Mouse (Mus musculus) left cerebral cortex, adult 6 months (tissue): Measurements from ENCODE around the gene Ifi203. TPM values are rescaled to one million over a fixed set of nuclear protein-coding genes. Genes with fewer than 3 reads are reported as not detected.

Experiments
- long read RNA-seq, 2 experiments: library from polyadenylated mRNA; unstranded; transcript quantifications; one replicate each; pipeline ENCODE4 v2.0.0; 2019 to 2020
- polyA plus RNA-seq: library from polyadenylated mRNA; unstranded; fragments of <200 nt; fragmentation: Nextera tagmentation; gene quantifications from 2 replicates; pipeline ENCODE4 v1.2.3, GENCODE M21; 2021

Gene Ifi203
- polyA plus RNA-seq, result 0.09 and 0.18 TPM in 2 replicates
- long read RNA-seq, experiment 1, result 0 reads
- long read RNA-seq, experiment 2, result 0 reads

DNA sequence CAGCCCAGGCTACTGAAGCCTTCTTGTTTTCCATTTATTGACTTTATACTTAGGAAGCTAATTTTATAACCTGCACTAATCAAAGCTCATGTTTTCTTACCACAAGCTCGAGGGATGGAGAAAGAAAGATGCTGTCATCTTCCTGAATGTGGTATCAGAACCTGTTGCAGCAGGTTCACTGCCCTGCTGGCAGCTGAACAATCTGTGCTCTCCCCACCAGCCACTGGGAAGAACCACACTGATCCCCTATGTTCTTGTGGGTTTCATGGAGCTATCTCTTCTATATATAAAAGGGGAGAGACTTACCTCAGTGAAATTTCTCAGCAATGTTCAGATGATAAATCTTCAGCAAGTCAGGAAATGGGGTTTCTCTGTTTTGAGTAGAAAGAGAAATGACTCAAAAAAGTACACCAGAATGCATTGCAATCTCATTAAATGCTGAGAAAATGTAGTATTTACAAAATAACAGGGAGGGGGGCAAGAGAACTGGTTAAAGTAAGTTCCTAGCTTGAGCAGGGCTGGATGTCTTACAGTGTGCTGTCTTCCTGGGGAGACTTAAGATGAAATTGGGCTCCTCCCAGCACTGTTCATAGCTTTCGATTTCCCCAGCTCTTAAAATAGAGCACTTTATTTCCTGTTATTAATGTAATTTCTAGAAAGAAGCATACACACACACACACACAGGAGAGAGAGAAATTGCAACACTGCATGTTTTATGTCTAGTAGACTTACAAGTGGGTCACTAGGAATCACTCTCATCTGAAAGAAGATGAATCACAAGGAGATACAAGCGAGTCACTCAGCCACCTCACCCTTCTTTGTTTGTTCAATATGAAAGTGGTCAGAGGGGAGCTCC, at the start of gene Ifi203, which contains the start of gene Mndal:
Gene Ifi203 (minus strand): TSS at position 749 of the 856 bp plus-strand sequence.
Gene Mndal (minus strand): TSS at position 568 of the 856 bp plus-strand sequence.

DNA sequence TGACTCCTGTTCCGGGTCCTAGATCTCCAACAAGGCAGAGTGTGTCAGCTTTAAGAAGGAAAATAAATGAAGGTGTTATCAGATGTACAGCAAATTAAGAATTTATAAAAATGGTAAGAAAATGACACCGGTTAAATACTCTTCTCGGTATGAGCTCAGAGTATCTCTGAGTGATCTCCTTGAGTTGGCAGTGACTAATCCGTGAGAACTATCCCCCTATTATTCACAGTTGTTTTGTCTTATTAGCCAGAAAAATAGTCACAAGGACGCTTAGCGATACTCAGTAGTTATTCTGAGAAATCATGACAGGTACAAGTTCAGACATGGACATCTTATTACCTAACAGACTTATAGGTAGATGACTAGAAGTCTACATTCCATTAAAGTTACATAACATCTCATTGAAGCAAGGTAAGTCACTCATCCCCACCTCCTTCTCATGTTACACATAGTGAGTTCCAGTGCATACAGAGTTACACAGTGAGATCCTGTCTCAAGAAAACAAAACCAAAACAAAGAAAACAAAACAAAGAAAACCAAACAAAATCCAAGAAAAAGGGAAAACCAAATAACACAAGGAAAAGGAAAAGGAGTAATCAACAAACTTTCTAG, 40.3 kb upstream of the Ifi203 start, which contains the start of gene Ifi202b:
Gene Ifi202b (minus strand): TSS at position 51 of the 612 bp plus-strand sequence.

DNA sequence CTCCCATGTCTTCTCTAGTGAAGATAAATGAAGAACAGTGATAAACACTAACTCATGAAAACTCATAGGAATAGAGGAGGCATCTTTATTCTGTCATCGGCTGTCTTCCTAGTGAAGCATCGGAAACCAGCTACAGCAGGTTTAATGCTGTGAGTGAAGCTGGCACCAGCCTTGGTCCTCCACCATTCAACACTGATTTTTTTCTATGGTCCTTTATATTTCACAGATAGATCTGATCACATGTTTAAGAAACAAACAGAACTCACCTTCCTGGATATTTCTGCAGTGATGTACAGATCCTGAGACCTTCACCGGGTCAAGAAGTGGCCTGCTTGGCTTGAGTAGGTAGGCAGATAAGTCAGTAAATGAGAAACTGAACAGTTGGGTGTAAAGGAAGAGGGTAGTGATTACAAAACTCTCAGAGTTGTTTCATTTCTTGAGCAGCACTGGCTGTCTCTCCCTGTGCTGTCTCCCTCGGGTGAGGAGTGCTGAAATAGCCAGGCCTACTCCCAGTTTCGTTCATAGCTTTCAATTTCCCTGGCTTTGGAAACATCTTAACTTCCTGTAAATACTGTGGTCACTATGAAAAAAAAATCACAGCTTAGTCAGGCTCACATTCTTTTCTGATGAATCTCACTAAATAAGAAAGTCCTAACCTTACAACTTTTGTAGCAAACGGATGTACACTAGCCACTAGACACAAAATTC, 29.8 kb downstream of the Ifi203 start, which contains the start of gene Ifi211:
Gene Ifi211 (minus strand): TSS at position 499 of the 708 bp plus-strand sequence.

Other genes with a start within 250 kb of the Ifi203 start
- gene Ifi207, start 200.9 kb downstream of the Ifi203 start, polyA plus RNA-seq, result 0.07 and 0.08 TPM in 2 replicates
- gene Ifi204, start 175.7 kb downstream of the Ifi203 start, polyA plus RNA-seq, result 0.29 TPM in 2 replicates
- gene Ifi211, start 29.6 kb downstream of the Ifi203 start, polyA plus RNA-seq, result 0.11 and 0.26 TPM in 2 replicates
- gene Mndal, start 181 bp downstream of the Ifi203 start, polyA plus RNA-seq, result 0.32 and 0.53 TPM in 2 replicates
- not detected in 2 replicates for gene Ifi202b, start 40.1 kb upstream of the Ifi203 start, polyA plus RNA-seq
- not detected in 2 replicates for gene Ifi205, start 89.1 kb upstream of the Ifi203 start, polyA plus RNA-seq
- not detected in 2 replicates for gene Olfr433, start 98.0 kb upstream of the Ifi203 start, polyA plus RNA-seq
- gene Olfr432, start 106.5 kb upstream of the Ifi203 start, polyA plus RNA-seq, result not detected in 2 replicates
- gene Olfr430, start 123.9 kb upstream of the Ifi203 start, polyA plus RNA-seq, result not detected in 2 replicates
- not detected in 2 replicates for gene Olfr429, start 141.7 kb upstream of the Ifi203 start, polyA plus RNA-seq
- not detected in 2 replicates for gene Olfr427, start 154.2 kb upstream of the Ifi203 start, polyA plus RNA-seq
- gene Olfr231, start 178.5 kb upstream of the Ifi203 start, polyA plus RNA-seq, result not detected in 2 replicates
- not detected in 2 replicates for gene Olfr424, start 188.8 kb upstream of the Ifi203 start, polyA plus RNA-seq
- gene Olfr420, start 213.0 kb upstream of the Ifi203 start, polyA plus RNA-seq, result not detected in 2 replicates
- not detected in 2 replicates for gene Spta1, start 230.1 kb upstream of the Ifi203 start, polyA plus RNA-seq